Mouse (Mus musculus): ENCODE measurements around the gene Ap5s1. TPM values are rescaled to one million over a fixed set of nuclear protein-coding genes. Genes with fewer than 3 reads are reported as not detected.
"Not testable (repeated sequence)": the region's sequence is repeated elsewhere in the genome, so short reads cannot be mapped to it uniquely, and the experiment has no call there.

Ap5s1 gene
- total RNA-seq, 2 experiments from 2014 or later: 22.1 to 24.4 TPM

DNA sequence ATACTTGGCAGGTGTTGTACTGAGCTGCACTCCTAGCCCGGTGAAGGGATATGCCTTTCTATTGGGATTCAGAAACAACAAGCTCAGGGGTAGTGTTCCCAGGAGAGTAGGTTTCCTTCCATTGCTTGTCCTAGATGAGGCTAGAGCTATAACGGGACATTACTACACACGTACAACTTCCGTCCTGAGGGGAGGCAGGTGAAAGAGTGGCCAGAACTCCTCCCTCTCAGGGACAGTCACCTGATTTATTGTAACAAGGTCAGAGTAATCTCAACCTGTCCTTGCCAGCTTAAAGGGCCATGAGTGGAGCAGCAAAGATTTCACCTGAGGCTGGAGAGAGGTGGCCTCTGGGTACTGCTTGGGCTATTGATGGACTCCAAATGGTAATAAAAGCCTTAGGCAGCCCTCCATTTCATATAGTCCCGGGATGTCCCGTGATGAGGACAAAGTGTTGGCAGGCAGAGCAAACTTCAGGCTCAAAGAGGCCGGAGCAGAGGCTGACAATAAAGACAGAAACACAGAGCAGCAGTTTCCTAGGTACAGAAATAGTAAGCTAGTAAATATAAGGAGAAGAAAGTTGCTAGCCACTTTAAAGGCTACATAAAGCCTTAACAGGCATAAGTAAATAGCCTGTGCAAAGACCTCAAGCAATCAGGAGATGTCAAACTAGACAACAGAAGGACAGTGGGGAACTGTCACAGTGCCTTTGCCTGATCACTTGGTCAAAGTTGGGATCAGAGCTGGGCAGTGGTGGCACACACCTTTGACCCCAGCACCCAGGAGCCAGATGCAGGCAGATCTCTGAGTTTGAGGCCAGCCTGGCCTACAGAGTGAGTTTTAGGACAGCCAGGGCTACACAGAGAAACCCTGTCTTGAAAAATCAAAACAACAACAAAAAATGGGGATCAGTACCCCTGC is 9.3 kb downstream of the Ap5s1 start:
- DNase-seq (ENCODE audit: low spot score in 2 of 2): no peak

DNA sequence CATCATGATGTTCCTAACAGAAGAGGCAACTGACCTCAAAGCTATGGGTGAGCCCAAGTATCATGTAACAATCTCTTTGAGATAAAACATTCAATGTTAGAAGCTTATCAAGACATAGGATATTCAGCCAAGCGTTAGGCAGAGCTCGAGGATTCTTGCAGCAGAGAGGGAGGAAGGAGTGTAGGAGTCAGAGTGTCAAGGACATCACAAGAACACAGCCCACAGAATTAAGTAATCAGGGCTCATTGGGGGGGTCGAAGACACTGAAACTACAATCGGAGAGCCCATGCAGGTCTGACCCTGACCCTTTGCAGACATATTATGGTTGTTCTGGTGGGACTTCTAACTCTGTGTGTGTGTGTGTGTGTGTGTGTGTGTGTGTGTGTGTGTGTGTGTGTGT is 13.2 kb downstream of the Ap5s1 start:
- no peak for DNase-seq (ENCODE audit: low spot score in 2 of 2)

DNA sequence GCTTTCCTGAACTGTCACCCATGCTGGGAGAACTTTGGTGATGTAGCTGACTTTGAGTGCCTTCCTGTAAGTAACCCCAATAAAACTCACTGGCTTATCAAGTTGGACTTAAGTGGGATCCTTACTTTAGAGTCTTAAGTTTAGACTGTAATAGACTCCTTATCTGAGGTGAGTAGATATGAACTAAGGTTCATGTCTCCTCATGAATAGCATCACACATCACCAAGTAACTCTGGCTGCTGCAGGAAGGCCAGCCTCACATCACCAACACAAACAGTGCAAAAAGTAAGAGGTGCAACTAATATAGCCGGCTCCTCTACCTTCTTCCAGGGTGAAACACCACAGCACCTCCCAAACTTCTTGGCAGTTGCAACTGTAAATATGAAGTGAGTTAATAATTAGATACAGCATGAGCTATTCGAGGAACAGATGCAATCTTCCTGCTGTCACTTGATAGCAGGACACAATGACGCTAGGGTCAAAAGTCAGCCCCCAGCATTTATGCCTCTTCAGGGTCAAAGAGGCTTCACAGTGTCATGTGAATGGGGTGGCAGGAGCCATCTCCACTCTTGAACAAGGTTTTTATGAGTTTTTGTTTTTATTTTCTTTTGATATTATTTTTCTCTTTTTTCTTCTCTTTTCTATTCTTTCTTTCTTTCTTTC is 15.1 kb downstream of the Ap5s1 start:
- no peak for DNase-seq (ENCODE audit: low spot score in 2 of 2)

DNA sequence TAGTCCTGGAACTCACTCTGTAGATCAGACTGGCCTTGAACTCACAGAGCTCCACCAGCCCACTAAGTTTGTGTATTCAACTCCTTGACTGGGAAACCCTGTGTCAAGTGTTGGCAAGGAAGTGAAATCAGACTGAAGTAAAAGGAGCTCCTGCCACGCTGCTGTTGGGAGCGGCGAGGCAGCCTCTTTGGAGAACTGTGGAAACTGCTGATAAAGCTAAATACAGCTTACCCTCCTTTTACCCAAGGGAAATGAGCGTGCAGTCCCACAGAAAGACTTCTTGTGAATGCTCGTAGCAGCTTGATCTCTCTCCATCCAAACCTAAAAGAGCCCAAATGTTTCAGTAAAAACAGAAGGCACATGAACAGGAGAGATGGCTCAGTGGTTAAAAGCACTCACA is 15.7 kb downstream of the Ap5s1 start:
- no peak for DNase-seq (ENCODE audit: low spot score in 2 of 2)

DNA sequence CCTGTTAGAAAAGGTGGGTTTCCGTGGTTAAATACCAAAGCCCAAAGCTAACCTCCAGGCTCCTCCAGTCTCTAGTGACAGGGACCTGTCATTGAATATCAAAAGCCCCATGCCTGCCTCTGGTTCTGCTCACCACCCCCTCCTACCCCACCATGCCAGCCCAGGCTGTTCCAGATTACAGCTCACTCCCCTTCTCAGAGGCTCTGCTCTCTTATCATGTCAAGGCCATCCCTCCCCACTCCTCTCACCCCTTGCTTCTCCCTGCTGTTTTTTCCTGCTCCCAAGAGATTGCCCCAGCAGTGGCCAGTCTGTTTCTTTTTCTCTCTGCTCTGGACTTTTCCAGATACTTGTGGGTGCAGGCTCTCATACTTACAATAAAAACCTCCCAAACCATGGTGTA is 16.7 kb downstream of the Ap5s1 start:
- no peak for DNase-seq (ENCODE audit: low spot score in 2 of 2)

DNA sequence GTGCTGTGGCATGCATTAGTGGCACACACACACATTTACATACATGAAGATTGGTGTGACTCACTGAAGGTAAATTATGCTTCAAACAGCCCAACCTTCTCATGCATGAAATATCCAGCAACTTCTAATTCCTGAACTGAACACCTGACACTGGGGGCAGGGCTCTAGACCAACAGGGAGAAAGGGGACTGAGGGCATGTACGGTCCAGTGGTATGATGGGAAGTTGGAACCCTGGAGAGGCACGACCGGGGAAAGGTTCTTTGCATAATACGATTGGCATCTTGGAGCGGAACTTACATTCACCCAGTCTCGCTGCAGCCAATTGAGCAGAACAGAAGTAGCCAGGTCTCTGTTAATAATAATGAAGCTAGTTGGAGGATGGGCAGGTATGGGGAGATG is 18.3 kb downstream of the Ap5s1 start:
- no peak for DNase-seq (ENCODE audit: low spot score in 2 of 2)

DNA sequence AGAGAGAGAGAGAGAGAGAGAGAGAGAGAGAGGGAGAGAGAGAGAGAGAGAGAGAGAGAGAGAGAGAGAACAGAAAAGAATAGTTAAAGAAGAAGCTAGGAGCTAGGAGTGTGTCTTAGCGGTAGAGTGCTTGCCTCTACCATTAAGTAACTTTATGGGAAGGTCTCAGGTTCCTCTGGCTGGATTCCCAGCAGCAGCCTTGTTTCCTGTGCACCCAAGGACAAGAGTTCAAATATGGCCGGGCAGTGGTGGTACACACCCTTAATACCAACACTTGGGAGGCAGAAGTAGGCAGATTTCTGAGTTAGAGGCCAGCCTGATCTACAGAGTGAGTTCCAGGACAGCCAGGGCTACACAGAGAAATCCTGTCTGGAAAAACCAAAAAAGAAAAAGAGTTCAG is 19.8 kb downstream of the Ap5s1 start:
- DNase-seq (ENCODE audit: low spot score in 2 of 2): not testable (repeated sequence)

DNA sequence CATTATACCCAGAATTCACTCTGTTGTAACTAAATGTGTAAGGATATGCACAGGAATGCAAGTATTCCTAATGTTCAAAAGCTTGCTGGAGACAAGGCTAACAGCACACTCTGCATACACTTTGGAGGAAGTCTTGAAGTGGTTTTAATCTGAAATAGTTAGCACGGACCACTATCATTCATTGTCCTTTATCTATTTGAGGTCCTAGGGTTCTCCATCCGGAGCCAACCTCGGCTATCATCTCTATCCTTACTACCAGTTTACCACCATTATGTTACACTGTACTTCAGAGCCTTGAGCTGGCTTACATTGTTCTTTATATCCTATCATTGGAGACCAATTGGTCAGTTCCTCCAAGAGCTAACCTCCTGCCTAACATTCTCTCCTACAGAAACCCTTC is 20.4 kb downstream of the Ap5s1 start:
- no peak for DNase-seq (ENCODE audit: low spot score in 2 of 2)

DNA sequence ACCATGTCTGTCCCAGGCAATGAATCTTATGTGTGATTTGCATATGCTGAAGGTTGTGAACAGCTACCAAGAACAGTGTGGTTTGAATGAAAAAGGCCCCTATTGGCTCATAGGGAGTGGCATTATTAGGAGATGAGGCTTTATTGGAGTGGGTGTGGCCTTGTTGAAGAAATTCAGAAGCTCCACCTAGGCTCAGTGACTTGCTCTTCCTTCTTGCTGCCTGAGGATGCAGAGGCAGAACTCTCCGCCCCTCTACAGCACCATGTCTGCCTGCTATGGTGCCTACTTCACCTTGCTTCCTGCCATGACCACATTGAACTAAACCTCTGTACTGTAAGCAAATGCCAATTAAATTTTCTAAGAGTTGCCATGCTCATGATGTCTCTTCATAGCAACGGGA is 25.7 kb downstream of the Ap5s1 start:
- no peak for DNase-seq (ENCODE audit: low spot score in 2 of 2)

DNA sequence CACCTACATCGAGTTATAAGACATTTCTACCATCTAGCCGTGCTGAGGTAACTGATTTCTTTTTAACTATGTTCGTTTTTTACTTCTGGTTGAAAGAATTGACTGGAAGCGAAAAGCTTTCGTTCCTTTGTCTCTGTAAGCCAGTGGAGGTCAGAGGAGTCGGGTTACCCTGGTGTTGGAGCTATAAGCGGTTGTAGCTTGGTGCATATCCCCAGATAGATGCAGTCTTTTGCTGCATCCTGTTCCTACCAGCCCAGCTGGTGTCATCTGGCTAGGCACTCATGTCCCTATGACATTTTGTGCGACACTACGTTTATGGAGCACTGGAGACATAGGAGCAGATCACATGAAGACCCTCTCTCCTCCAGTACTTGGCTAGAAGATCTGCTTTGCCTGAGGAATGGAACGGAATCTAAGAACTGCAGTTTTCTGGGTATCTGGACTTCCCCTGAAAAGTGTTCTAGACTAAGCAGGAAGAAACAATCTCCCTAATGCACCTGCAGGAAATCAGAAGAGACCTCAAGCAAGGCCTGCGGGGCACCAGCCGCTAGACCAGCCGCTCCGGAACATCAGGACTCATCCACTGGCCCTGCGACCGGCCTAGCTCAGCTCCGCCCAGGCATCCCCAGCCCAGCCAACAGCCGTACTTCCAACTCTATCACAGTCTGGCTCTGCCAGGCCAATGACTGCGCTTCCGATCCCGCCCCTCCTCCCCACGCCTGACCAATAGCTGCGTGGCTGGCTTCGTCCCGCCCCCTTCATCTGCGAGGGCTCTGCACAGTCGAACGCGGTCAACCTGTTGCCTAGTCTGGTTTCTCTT is 26.6 kb downstream of the Ap5s1 start, which contains the start of gene Mavs:
Mavs (plus strand) TSS at position 757 of the 820 bp plus-strand sequence.
- DNase-seq (ENCODE audit: low spot score in 2 of 2): peak; percentile 91 to 96

DNA sequence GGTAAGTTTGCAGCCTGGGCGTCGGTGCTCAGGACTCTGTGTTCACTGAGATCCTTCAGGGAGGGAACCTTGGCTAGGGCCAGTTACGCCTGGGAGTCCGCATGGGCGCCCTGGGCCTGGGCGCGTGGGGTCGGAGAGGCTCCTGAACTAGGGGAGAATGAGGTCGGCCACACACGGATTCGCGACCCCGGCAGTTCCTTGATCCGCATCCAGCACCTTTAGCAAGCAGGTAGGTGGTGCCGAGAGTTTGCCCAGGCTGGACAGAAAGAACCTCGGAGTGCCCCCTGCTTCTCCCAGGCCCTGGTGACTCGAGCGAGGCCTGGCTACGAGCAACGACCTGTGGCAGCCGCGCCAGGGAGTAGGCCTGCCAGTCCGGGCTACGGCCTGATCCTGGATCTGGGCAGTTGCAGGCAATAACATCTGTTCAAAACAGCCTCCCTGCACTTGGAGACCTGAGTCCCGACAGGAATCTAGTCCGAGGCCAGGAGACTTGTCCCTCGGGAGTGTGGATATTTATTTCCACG is 27.3 kb downstream of the Ap5s1 start:
- DNase-seq (ENCODE audit: low spot score in 2 of 2): no peak

DNA sequence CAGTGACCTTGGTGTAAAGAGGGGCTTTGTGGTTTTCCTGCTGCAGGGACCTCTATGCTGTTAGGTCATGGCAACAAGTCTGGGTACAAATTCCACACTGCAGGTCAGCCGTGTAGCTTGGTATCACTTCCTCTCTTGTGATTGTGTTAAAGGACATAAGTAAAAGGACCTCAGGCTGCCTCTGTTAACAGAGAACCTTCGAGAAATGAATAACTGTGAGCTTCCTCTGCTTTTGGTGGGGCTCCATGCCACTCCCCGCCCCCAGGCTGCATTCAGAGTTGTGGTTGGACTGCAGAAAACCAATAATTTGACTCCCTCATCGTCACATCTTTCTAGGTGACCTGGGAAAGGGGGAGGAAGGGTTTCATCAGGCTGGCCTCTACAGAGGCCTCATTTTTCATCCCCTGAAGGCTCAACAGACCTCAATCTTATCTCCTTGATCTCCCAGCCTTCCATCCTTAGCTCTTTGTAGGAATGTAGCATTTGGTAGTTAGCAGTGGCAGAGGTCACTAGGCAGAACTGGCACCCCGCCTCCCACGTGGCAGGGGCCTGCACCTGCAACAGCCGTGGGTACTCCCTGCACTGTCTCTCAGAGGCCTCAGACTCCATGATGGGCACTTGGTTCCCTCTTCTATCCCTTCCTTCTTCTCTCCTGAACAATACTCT is 28.2 kb downstream of the Ap5s1 start:
- no peak for DNase-seq (ENCODE audit: low spot score in 2 of 2)

DNA sequence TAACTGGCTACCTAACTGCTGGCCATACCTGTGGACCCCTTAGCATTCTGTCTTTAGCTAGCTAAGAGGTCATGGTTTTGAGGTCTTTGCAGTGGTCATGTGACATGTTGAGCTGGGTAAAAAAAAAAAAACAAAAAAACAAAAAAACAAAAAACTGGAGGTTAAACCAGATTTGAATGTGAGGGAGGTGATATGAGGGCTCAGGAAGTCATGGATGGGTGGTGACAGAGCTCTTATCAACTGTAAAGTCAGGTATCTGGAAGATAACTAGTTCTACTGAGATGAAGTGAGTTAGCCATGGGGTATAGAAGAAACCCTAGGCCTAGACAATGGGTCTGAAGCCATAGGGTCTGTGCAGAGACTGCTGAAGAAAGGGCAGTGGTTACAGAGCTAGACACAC is 35.3 kb downstream of the Ap5s1 start:
- no peak for DNase-seq (ENCODE audit: low spot score in 2 of 2)

DNA sequence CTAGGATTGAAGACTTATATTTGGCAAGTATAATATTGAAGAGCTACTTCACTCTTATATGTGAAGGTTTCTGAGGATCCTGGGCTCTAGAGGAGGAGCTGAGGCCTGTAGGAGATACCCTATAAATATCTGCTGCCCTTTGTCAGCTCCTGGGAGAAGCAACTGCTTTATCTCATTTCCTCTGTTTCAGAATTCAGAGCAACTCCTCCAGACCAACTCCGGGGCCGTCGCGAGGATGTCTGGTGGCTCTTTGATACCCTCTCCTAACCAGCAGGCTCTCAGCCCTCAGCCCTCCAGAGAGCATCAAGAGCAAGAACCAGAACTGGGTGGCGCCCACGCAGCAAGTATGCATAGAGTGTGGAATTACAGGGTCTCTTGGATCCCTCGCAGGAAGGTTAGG is 36.1 kb downstream of the Ap5s1 start:
- no peak for DNase-seq (ENCODE audit: low spot score in 2 of 2)

DNA sequence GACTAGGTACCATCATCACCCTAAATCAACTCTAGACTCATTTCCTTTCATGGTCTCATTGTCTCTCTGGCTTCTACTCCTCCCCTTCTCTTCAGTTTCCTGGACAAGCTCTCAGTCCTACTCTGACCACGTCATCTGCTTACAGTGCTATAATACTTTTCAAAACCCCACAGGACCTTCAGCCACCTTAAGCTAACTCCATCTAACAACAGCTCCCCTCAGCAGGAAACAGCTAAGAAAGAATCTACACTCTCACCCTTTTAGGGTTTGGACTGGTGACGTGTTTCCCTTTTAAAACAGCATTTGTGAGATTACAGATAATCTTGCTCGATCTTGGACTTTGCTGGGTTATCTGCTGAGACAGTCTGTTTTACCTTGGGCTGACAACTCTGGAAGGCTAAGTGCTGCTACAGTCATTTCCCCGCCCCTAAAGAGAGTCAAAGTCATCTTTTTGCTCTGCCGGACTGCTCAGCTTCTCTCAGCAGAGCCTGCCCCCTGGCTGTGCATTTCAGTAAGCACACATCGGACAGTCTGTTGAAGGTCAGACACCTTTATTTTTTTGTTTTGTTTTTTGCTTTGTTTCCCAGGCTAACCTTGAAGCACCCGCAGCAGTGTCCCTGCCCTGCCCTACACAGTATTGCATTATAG is 46.9 kb downstream of the Ap5s1 start:
- DNase-seq (ENCODE audit: low spot score in 2 of 2): peak in 1 of 2 experiments; percentile 30

DNA sequence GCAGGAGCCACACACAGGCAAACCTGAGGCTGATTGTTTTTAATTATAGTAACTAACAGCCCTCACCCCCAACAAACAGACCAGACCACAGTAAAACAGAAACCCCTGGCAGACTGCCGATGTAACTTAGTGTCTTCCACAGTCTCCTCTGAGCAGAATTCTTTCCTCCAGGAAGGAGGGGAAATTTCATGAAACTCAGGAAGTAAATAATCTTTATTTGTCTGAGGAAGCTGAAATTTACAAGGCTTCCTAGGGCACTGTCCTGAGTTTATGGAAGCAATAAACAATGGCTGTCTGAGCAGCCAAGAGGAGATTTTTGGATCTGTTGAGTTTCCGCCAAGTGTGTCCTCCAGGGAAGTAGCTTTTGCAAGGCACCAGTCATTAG is 47.4 kb downstream of the Ap5s1 start:
- DNase-seq (ENCODE audit: low spot score in 2 of 2): no peak

DNA sequence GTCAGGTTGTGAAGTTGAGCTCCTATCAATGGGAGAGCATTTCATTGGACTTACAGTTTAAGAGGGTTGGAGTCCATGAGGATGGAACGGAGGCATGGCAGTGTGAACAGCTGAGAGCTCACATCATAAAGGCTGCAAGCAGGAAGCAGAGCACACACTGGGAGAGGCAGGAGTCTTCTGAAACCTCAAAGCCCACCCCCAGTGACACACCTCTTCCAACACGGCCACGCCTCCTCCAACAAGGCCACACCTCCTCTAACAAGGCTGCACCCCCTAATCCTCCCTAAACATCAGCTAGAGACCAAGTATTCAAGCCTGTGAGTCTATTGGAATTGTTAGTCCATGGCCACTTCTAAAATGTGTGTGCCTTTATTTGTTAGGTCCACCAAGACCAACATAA is 48.9 kb downstream of the Ap5s1 start:
- no peak for DNase-seq (ENCODE audit: low spot score in 2 of 2)

DNA sequence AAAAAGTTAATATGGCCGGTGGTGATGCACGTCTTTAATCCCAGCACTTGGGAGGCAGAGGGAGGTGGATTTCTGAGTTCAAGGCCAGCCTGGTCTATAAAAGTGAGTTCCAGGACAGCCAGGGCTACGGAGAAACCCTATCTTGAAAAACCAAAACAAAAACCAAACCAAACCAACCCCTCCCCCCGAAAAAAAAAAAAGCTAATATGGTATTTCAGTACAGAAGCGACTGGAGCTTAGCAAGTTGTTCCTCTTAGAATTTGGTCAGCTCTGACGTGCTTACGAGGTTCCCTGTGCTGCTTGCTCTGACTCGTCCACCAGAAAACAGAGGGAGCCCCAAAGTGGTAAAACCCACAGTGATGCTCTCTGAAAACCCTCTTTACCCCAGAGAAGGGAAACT is 51.8 kb downstream of the Ap5s1 start:
- DNase-seq (ENCODE audit: low spot score in 2 of 2): no peak

DNA sequence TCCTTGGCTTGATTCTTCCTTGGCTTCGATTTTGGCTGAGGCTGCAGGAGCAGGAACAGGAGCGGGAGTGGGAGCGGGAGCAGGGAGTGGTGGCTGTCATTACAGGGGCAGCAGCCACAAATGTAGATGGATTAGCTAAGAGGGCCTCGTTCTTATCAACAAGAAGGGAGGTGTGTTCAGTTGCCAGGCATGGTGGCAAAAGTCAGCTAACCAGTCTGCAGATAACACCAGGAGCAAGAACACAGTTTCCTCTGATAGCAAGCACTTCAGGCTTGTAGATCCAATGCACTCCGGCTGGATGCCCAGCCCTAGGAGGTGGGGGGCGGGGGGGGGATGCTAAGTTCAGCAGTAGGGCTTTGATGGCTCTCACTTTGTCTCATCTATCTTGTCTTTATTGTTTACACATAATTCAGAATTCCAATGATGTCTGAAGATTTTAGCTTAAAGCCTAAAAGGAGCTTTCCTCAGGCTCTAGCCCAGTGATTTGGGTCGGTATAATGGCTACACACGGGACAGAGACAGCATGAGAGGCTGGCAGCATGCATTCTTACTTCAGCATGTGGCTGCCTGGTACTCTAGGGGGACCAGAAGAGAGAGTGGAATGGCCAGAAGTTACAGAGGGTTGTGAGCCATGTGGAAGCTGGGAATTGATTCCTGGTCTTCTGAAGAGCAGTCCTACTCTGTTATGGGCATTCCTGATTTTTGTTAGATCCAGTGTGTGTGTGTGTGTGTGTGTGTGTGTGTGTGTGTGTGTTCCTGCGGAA is 53.8 kb downstream of the Ap5s1 start:
- no peak for DNase-seq (ENCODE audit: low spot score in 2 of 2)

All from layer of hippocampus, adult 18-20 months (tissue).